Mouse (Mus musculus) neural tube, embryonic 14.5 days (tissue): ENCODE data around the gene Fbxl17. TPM values are rescaled to one million over a fixed set of nuclear protein-coding genes. Genes with fewer than 3 reads are reported as not detected.

Source experiments
- ATAC-seq: fragments of 200-750 bp; cut with Nextera tagmentation; 2 replicates; pipeline ENCODE4 v1.8.0; 2017; ENCODE audit warnings: low read depth, mild to moderate bottlenecking, moderate TSS enrichment, moderate library complexity
- H3K27ac ChIP-seq: fragments of 300-500 bp; sonication (generic); 2 replicates; pipeline ENCODE4 v1.5.1; 2014; ENCODE audit warnings: low read depth, mild to moderate bottlenecking, control low read depth, low read length, moderate library complexity, mixed read lengths
- H3K27me3 ChIP-seq: fragments of 300-500 bp; sonication (generic); 2 replicates; pipeline ENCODE4 v1.6.1; 2014; ENCODE audit warnings: low read length; ENCODE audit not compliant: control insufficient read depth, insufficient read depth
- H3K36me3 ChIP-seq: fragments of 300-500 bp; sonication (generic); 2 replicates; pipeline ENCODE4 v1.6.1; 2014; ENCODE audit warnings: low read length, mixed read lengths; ENCODE audit not compliant: control insufficient read depth, insufficient read depth
- H3K4me1 ChIP-seq: fragments of 300-500 bp; sonication (generic); 2 replicates; pipeline ENCODE4 v1.6.1; 2014; ENCODE audit warnings: low read length; ENCODE audit not compliant: control insufficient read depth, insufficient read depth
- H3K4me2 ChIP-seq: fragments of 300-500 bp; sonication (generic); 2 replicates; pipeline ENCODE4 v1.6.1; 2014; ENCODE audit warnings: mild to moderate bottlenecking, low read depth, low read length, control low read depth
- H3K4me3 ChIP-seq: fragments of 300-500 bp; sonication (generic); 2 replicates; pipeline ENCODE4 v1.5.1; 2014; ENCODE audit warnings: low read depth, low read length, control low read depth, mixed read lengths
- H3K9ac ChIP-seq: fragments of 300-500 bp; sonication (generic); replicated peaks from 2 replicates; pipeline ENCODE4 v1.6.1; 2014; ENCODE audit warnings: low read depth, mild to moderate bottlenecking, control low read depth, low read length, mixed read lengths
- H3K9me3 ChIP-seq: fragments of 300-500 bp; sonication (generic); 2 replicates; pipeline ENCODE4 v1.6.1; 2016; ENCODE audit warnings: low read length; ENCODE audit not compliant: control insufficient read depth
- WGBS: fragments of 180-500 bp; shearing (Covaris S2); extraction: QIAGEN DNeasy Blood & Tissue Kit; methylation state at CpG from one replicate; pipeline ENCODE4 v1.1.7; 2014; 5-methylcytosine and 5-hydroxymethylcytosine counted together
- polyA plus RNA-seq: library from polyadenylated mRNA; unstranded; fragments of >200 nt; fragmentation: Nextera tagmentation; extraction: Ambion mirVana; gene quantifications from 2 replicates; pipeline ENCODE4 v1.2.1, GENCODE M21; 2014

The Fbxl17 gene
- polyA plus RNA-seq, 1 experiment from 2014 or later, result 17.4 TPM

DNA sequence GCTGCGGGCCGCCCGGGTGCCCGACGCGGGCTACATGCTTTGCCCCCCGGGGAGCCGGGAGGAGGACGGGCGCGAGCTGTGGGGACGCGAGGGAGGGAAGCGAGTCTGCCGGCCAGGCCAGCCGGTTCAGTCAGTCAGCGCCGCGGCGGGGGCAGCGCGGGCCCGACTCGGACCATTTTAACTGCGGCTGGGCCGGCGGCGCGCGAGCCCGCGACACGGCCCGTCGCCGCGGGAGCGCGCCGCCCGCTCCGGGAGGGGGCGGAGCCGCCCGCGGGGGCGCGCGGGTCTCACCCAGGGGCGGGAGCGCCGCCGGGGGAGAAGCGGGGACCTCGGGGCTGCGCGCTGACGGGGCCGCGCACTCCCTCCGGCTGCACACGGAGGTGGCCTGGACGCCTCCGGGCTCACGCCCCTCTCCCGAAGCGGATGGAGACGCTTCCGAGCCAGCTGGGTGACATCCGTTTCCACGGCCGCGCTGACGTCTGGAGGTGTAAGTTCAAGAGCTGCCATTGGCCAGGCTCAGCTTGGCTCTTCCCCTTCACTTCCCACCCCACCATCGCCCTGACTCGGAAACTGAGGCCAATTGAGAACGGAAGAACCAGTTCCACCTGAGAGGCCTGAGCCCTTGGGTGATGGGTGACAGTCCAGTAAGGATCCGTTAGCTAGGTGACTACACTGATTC, 478 bp upstream of the Fbxl17 start:
- Histone ChIP-seq H3K27ac (peak overlapping the region; percentile 98), H3K4me2 (peak overlapping the region; percentile 51), H3K9ac (peak overlapping the region; percentile 99), H3K36me3 (no peaks in the 10 kb centered on the region), H3K4me3 (peak overlapping the region; percentile 94), H3K27me3 (no peaks in the 10 kb centered on the region), H3K4me1 (peaks cover 24% of the 10 kb centered on the region), H3K9me3 (no peaks in the 10 kb centered on the region)
- under 1% methylated on average over 51 of the region's 78 CpGs for WGBS
- peak; percentile 83 for ATAC-seq

DNA sequence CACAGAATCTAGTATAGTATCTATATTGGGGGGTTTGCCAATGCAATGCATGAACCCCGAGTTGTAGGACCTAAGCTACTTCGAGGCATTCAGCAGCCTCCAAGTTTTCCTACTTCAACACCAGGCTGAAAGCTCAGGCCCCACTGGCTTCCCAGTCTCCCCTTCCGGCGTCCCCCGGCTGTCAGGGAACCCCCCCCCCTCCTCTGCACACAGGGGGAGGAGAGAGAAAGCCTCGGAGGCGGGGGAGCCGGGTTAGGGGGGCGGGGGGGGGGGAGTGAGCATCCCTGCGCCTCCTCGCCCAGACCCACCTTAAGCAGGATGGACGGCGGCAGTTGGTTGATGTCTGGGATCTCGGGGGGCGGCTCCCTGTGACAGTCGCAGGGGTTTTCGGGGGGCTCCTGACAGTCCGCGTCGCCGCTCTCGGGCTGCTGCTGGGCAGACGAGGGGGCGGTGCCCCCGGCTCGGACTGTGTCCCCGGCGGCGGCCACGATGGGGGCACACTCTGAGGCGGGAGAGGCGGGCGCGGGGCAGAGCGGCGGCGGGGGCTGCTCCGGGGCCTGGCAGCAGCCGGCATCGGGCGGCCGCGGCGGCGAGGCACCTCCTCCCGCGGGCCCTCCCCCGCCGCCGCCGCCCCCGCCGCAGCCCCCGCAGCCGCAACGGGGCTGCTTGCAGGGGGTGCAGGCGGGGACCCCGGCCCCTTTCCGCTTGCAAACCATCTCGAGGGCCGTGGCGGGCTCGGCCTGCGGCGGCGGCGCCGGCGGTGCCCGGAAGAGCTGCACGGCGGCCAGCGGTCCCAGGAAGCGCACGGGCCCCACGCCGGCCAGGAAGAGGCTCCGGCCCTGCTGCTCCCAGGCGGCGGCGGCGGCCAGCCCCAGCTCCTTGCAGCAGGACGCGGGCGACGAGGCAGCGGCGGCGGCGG, 841 bp downstream of the Fbxl17 start:
- Histone ChIP-seq H3K9ac (peak overlapping the region; percentile 99), H3K4me2 (peak overlapping the region; percentile 51), H3K9me3 (no peaks in the 10 kb centered on the region), H3K27ac (peak overlapping the region; percentile 98), H3K27me3 (no peaks in the 10 kb centered on the region), H3K4me1 (peaks cover 24% of the 10 kb centered on the region), H3K36me3 (no peaks in the 10 kb centered on the region), H3K4me3 (peak overlapping the region; percentile 94)
- peak; percentile 57 for ATAC-seq
- under 1% methylated on average over 43 of the region's 90 CpGs for WGBS

DNA sequence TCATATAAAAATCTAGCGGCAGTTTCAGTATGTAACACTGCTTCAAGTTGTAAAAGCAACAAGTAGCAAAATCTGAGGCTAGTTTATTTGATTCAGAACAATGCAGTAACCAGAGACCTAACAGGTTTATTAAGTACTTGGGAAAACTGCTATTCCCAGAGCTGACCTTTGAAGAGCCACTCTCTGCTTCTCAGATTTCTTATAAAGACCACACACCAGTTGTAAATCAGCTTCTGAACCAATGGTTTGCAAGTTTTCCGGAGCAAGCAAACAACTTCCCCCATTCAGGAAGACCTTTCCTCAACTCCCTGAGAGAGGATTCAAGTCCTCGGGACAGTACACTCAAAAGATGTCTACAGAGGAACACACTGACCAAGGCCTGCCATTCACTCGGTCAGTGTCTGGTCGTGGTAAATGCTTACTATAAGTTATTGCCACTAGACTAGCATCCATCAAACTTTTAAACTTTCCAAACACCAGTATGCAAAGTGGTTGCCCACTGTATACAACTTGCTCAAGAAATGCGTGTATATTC, 1.6 kb downstream of the Fbxl17 start:
- peak overlapping the region; percentile 99; the same call in 1 of the 2 replicates for H3K9ac ChIP-seq
- no peaks in the 10 kb centered on the region for H3K9me3 ChIP-seq
- H3K27me3 ChIP-seq, result no peaks in the 10 kb centered on the region
- peak overlapping the region; percentile 51 for H3K4me2 ChIP-seq
- peak overlapping the region; percentile 94 for H3K4me3 ChIP-seq
- WGBS, result 12% methylated on average over 6 of the region's 6 CpGs
- H3K27ac ChIP-seq, result no peak overlapping the region
- peaks cover 26% of the 10 kb centered on the region for H3K4me1 ChIP-seq
- ATAC-seq, result no peak
- no peaks in the 10 kb centered on the region for H3K36me3 ChIP-seq

DNA sequence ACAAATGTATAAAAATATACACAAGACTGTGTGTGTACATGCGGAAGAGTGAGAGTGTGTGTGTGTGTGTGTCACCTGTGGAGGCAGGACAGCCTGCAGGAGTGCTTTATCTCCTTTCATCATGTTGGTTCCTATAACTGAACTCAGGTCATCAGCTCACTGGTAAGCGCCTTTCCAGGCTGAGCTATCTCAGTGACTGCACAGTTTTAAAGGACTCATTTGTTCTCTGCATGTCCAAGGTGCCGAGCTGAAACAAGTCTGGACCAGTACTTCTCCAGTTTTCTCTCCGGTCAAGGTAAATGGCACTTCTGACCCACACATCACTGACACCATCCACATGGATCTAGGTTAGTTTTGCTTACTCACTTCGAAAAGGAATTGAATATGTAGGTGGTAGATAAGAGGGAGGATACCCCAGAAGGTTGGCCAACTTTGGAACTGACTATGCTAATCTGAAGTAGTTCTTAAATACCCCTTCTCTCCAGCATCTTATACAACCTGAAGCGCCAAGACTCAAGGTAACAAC, 2.5 kb downstream of the Fbxl17 start:
- Histone ChIP-seq H3K27ac (no peak overlapping the region), H3K4me3 (no peak overlapping the region), H3K27me3 (no peaks in the 10 kb centered on the region), H3K4me1 (peaks cover 26% of the 10 kb centered on the region), H3K4me2 (peak overlapping the region; percentile 51), H3K9me3 (no peaks in the 10 kb centered on the region), H3K9ac (no peak overlapping the region), H3K36me3 (no peaks in the 10 kb centered on the region)
- WGBS, result 87% methylated on average over 6 of the region's 6 CpGs
- ATAC-seq, result no peak

DNA sequence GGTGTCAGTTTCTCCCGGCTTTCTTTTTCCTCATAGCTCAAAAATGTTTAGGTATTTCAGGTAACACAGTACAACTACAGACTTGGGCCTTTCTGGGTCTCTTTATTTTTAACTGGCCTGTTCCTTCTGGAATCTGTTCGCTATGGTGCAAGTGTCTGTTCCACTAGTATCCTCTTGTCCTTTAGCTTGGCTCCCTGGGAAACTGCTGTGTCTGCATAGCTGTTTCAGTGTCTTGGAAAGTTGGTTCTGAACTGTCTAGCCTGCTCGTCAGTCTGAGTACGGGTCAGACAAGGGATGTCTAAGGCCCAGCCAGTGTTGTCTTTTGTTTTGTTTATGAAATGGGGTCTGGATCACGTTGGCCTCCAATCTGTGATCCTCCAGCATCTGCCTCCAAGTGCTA, 3.7 kb downstream of the Fbxl17 start:
- Histone ChIP-seq H3K4me1 (peaks cover 26% of the 10 kb centered on the region), H3K27me3 (no peaks in the 10 kb centered on the region), H3K4me2 (no peak overlapping the region), H3K4me3 (no peak overlapping the region), H3K27ac (no peak overlapping the region), H3K9ac (no peak overlapping the region), H3K9me3 (no peaks in the 10 kb centered on the region), H3K36me3 (no peaks in the 10 kb centered on the region)
- ATAC-seq, result no peak
- WGBS, result 59% methylated on average over 5 of the region's 5 CpGs

DNA sequence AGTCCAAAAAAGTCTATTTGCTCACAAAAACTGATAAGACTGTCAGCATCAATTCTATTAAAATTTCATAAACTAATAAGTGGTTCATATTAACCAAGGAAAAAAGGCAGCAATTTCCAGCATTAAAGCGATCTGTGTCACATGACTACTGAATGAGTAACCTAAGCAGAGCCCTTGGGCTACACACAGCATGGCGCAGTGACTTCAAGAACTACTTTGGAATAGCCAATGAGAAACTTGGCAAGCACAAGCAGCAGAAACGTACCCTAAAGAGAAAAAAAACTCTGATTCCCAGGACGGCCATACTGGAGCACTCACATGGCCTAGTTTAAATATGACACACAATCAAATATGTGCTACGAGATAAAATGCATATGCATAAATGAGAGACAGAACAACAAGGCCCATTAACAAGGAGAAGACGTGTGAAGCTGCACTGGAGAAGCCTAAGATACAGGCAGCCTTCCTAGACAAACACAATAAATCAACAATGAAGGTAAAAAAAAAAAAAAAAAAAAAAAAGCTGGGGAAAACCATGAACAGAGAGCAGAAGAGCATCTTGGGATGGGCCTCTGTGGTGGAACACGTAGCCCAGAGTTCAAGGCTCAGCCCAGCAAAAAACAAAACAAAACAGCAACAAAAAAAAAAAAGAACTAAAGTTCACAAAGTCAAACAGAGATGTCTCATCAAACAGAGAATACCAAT, 5.8 kb downstream of the Fbxl17 start:
- ATAC-seq, result no peak
- Histone ChIP-seq H3K9me3 (no peaks in the 10 kb centered on the region), H3K27ac (no peak overlapping the region), H3K4me2 (no peak overlapping the region), H3K27me3 (no peaks in the 10 kb centered on the region), H3K9ac (no peak overlapping the region), H3K4me3 (no peak overlapping the region), H3K4me1 (peaks cover 26% of the 10 kb centered on the region), H3K36me3 (no peaks in the 10 kb centered on the region)
- WGBS, result 53% methylated on average over 7 of the region's 7 CpGs

DNA sequence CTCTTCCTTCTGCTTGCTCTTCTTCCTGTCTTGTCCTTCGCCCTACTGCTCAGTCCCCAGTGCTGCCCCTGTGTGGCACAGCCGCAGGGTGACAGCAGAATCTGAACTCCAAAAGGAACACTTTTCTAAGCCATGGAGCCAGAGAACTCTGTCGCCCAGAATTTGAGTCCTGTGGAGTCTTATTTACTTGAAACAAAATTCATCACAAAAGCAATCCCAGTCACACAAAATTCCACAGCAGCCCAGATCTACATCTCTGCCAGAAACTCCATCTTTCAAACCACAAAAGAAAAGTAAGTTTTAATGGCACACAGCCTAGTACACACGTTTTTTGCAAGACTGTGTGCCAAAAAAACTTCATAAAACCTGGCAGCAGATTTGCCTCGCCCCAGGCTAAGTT, 6.5 kb downstream of the Fbxl17 start:
- no peak overlapping the region for H3K4me2 ChIP-seq
- WGBS, result 43% methylated on average over 5 of the region's 5 CpGs
- no peak overlapping the region for H3K9ac ChIP-seq
- no peaks in the 10 kb centered on the region for H3K9me3 ChIP-seq
- no peaks in the 10 kb centered on the region for H3K36me3 ChIP-seq
- H3K27ac ChIP-seq, result no peak overlapping the region
- peaks cover 24% of the 10 kb centered on the region for H3K4me1 ChIP-seq
- H3K27me3 ChIP-seq, result no peaks in the 10 kb centered on the region
- no peak overlapping the region for H3K4me3 ChIP-seq
- 0 out of 2 replicates have a peak, but pooled peaks have one; percentile 24 for ATAC-seq

DNA sequence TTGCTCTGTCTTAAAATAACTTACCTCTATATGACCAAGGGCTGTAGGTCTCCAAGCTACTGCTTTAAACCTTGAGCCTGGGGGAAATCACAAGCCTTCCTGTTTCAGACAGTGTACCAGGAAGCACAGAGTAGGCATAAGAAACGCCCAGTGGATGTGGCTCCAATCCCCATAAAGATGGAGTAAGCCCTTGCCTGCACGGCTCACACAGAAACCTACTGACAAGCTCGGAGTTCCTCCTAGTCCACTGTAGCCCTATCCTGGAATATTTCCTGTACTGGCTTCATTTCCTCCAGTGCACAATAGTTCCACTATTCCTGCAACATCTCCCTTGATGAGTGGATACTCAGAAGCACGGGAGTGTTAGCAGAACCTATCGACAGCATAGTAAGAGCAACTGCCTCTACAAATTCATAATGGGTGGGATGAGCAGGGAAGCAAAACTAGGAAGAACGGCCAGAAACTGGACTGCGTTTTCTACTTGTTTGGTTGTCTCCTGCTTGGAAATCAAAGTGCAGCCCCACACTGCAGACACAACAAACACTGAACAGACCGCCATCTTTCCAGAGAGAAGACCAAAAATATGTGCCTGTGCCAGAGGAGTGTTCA, 7.0 kb downstream of the Fbxl17 start:
- Histone ChIP-seq H3K9me3 (no peaks in the 10 kb centered on the region), H3K9ac (no peak overlapping the region), H3K4me1 (peaks cover 19% of the 10 kb centered on the region), H3K27ac (no peak overlapping the region), H3K36me3 (no peaks in the 10 kb centered on the region), H3K27me3 (no peaks in the 10 kb centered on the region), H3K4me3 (no peak overlapping the region), H3K4me2 (no peak overlapping the region)
- WGBS, result 86% methylated on average over 8 of the region's 8 CpGs
- no peak for ATAC-seq
